Mouse (Mus musculus): ENCODE measurements at regions not wholly inside any gene's neighbourhood (a gene's known extent, or its start where the extent isn't known, plus 50 kb on each side); places are given as distances from the start of the nearest gene placed in this dataset.
"Not testable (repeated sequence)": the region's sequence is repeated elsewhere in the genome, so short reads cannot be mapped to it uniquely, and the experiment has no call there.

DNA sequence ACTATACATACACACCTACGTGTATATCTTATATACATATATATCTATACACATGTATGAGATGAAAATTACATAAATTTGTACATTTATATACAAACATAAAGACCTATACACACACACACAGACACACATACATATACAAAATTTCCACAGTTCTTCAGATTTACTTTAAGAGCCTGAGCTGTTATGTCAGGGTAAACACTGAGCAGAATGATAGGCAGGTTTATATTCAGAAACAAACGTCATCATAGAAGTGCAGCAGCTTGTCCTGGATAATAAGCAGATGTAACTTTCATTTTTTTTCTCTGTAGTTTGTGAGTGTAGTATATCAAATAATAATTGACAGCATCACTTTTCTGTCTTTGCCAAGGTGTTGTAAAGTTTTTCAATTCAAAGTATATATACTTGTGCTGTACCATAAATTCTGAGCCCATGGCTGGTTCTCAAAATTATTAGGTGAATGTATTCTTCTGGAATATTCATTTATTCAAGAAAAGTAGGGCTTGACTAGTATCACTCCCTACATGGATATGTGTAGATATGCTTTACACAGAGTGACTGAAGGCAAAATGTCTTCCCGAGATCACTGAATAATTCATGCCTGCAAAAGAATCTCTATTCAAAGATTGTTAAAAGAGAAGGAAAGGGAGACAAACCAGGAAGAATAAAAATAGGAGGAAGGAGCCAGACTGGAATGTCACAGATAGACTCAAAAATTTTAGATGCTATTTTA, 583.8 kb upstream of the Brinp3 start:
- Histone ChIP-seq H3K4me3 (replicated peaks) (no peak overlapping the region), H3K36me3 (replicated peaks; ENCODE audit: low read length) (no peaks in the 10 kb centered on the region), H3K4me1 (no peaks in the 10 kb centered on the region), H3K27me3 (replicated peaks) (no peaks in the 10 kb centered on the region), H3K9me3 (0 out of 2 replicates have a peak, but pooled peaks cover 4% of the 10 kb centered on the region)
- no peak for TF ChIP-seq FLI1 (IDR thresholded peaks at IDR 0.05; ENCODE audit: low read length)
- TF ChIP-seq GATA1 (IDR thresholded peaks at IDR 0.05; ENCODE audit: borderline replicate concordance, low read length), result no peak

DNA sequence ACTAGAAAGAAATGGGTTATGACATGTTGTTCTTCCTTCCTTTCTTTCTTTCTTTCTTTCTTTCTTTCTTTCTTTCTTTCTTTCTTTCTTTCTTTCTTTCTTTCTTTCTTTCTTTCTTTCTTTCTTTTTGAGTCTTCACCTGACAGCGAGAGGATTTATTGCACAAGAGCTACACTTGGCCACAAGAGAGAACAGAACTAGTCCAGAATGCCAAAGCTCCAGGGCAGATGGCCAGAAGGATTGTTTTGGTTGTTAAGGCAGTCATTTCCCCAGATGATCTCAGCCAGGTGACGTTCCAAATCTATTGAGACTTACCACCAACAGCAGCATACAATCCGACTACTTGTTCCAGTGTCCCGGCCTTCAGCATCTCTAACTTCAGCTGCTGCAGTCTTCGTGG, 558.8 kb upstream of the Brinp3 start:
- H3K36me3 ChIP-seq (replicated peaks; ENCODE audit: low read length), result no peaks in the 10 kb centered on the region
- H3K4me3 ChIP-seq (replicated peaks), result no peak overlapping the region
- H3K4me1 ChIP-seq, result no peaks in the 10 kb centered on the region
- H3K9me3 ChIP-seq, result peaks cover 14% of the 10 kb centered on the region
- TF ChIP-seq GATA1 (IDR thresholded peaks at IDR 0.05; ENCODE audit: borderline replicate concordance, low read length) (no peak), FLI1 (IDR thresholded peaks at IDR 0.05; ENCODE audit: low read length) (no peak)
- no peaks in the 10 kb centered on the region for H3K27me3 ChIP-seq (replicated peaks)

DNA sequence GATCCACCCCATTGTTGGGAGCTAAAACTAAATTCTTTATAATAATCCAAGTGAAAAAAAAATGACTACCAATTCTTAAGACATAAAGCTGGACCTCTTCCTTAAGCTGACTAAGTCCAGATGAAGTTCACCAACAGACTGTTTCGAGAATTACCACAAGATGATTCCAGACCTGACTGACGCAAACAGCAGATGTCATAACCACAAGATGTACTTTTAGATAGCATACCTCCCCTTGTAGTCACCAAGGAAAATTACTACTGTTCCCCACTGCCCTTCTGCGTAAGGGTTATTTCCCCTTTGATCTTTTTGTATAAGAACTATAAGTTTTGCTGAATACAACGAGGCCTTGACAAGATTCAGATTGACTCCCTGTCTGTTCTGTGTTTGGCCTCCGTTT, 536.8 kb upstream of the Brinp3 start:
- not testable (repeated sequence) for H3K9me3 ChIP-seq; H3K36me3 ChIP-seq (replicated peaks; ENCODE audit: low read length); H3K27me3 ChIP-seq (replicated peaks); H3K4me3 ChIP-seq (replicated peaks); H3K4me1 ChIP-seq

DNA sequence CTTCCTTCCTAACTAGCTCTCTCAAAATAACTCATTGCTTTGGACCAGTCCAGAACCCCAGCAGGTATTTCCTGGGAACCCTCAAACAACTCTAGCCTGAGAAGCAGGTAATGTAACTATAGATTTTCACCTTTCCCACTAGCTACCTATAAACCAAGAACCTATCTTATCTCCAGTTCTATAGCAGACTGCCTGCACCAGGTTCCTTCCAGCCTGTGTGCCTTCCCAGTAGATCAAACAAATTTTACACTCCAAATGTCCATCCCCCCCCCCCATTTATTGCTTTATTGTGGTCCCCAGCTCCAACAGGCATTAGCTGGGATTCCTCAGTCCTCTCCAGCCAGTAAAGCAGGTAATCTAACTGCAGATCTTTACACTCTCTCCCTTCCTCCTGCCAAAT, 532.3 kb upstream of the Brinp3 start:
- H3K4me3 ChIP-seq (replicated peaks), result no peak overlapping the region
- no peaks in the 10 kb centered on the region for H3K36me3 ChIP-seq (replicated peaks; ENCODE audit: low read length)
- TF ChIP-seq FLI1 (IDR thresholded peaks at IDR 0.05; ENCODE audit: low read length), result no peak
- no peak for TF ChIP-seq GATA1 (IDR thresholded peaks at IDR 0.05; ENCODE audit: borderline replicate concordance, low read length)
- H3K9me3 ChIP-seq, result no peaks in the 10 kb centered on the region; the same call in 1 of the 2 replicates
- no peaks in the 10 kb centered on the region for H3K4me1 ChIP-seq
- H3K27me3 ChIP-seq (replicated peaks), result no peaks in the 10 kb centered on the region

GRCm38 (mm10) chr1:145968026-145968425, 526.5 kb upstream of the Brinp3 start:
- Histone ChIP-seq H3K36me3 (replicated peaks; ENCODE audit: low read length) (no peaks in the 10 kb centered on the region), H3K9me3 (no peaks in the 10 kb centered on the region)
- TF ChIP-seq FLI1 (IDR thresholded peaks at IDR 0.05; ENCODE audit: low read length), result no peak
- TF ChIP-seq GATA1 (IDR thresholded peaks at IDR 0.05; ENCODE audit: borderline replicate concordance, low read length), result no peak

DNA sequence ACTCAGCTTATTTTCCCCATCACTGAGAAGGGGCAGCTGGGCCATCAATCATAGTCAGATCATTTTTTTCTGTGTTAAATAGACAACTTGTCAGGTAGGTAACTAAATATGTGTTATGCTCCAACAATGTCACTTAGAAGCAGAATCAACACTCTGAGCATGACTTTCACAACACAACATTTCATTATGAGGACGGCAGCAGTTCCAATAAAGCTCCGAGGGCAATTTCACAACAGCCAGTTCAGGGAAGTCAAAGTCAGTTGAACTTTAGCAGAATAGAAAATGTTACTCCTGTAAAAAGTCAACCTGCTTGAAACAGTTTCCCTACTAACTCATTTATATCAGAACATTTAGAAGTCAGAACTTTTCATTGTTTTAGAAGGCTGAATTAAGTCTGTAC, 522.1 kb upstream of the Brinp3 start:
- Histone ChIP-seq H3K36me3 (replicated peaks; ENCODE audit: low read length) (no peaks in the 10 kb centered on the region), H3K4me1 (no peaks in the 10 kb centered on the region), H3K9me3 (no peaks in the 10 kb centered on the region), H3K27me3 (replicated peaks) (no peaks in the 10 kb centered on the region), H3K4me3 (replicated peaks) (no peak overlapping the region)
- TF ChIP-seq FLI1 (IDR thresholded peaks at IDR 0.05; ENCODE audit: low read length) (no peak), GATA1 (IDR thresholded peaks at IDR 0.05; ENCODE audit: borderline replicate concordance, low read length) (no peak)

More at GRCm38 (mm10) chr1:145968026-145968425, 526.5 kb upstream of the Brinp3 start:
- Histone ChIP-seq H3K27me3 (replicated peaks) (no peaks in the 10 kb centered on the region), H3K4me1 (no peaks in the 10 kb centered on the region), H3K4me3 (replicated peaks) (no peak overlapping the region)

DNA sequence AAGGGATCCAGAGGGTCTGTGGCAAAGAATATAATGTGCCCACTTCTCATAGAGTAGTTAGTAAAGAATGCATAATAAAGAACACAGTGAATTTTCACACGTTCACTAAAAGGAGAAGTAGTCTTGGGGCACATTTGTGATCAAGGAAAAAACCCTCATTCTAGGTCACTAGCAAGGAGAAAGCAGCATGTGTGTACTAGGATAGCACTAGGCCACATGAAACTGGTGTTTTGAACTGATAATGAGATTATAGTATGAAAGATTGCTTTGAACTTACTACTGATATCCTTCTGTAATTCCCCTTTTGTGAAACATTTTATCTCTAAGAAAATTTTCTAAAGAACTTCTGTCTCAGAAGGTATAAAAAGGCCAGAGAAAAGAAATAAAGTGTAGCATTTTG, 492.6 kb upstream of the Brinp3 start:
- Histone ChIP-seq H3K36me3 (replicated peaks; ENCODE audit: low read length) (no peaks in the 10 kb centered on the region), H3K9me3 (no peaks in the 10 kb centered on the region), H3K27me3 (replicated peaks) (no peaks in the 10 kb centered on the region), H3K4me1 (no peaks in the 10 kb centered on the region), H3K4me3 (replicated peaks) (no peak overlapping the region)
- TF ChIP-seq GATA1 (IDR thresholded peaks at IDR 0.05; ENCODE audit: borderline replicate concordance, low read length) (no peak), FLI1 (IDR thresholded peaks at IDR 0.05; ENCODE audit: low read length) (no peak)

DNA sequence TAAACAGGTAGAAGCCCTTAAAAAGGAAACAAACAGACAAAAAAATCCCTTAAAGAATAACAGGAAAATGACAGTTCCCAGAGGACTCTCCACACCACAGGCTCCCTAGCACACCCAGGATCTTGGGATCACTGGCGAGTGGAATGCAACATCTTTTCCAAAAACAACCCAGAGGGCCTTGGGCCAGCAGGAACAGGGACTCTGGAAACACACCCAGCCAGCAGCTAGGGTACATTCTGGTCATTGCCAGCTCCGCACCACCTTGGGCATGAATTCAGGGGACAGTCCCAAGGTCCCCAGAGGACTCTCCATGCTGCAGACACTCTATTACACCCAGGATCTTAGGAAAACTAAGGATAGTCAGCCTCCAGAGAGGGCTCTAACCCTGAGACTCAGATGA, 479.5 kb upstream of the Brinp3 start:
- Histone ChIP-seq H3K36me3 (replicated peaks; ENCODE audit: low read length) (no peaks in the 10 kb centered on the region), H3K4me3 (replicated peaks) (no peak overlapping the region), H3K9me3 (peaks cover 7% of the 10 kb centered on the region; the same call in 1 of the 2 replicates), H3K27me3 (replicated peaks) (no peaks in the 10 kb centered on the region), H3K4me1 (no peaks in the 10 kb centered on the region)
- no peak for TF ChIP-seq GATA1 (IDR thresholded peaks at IDR 0.05; ENCODE audit: borderline replicate concordance, low read length)
- no peak for TF ChIP-seq FLI1 (IDR thresholded peaks at IDR 0.05; ENCODE audit: low read length)

- Histone ChIP-seq H3K4me3 (replicated peaks) (no peak overlapping the region), H3K9me3 (peaks cover 12% of the 10 kb centered on the region), H3K4me1 (no peaks in the 10 kb centered on the region), H3K27me3 (replicated peaks) (no peaks in the 10 kb centered on the region), H3K36me3 (replicated peaks; ENCODE audit: low read length) (no peaks in the 10 kb centered on the region)
- no peak for TF ChIP-seq GATA1 (IDR thresholded peaks at IDR 0.05; ENCODE audit: borderline replicate concordance, low read length)
- no peak for TF ChIP-seq FLI1 (IDR thresholded peaks at IDR 0.05; ENCODE audit: low read length)
These were observed 467.9 kb upstream of the Brinp3 start for GRCm38 (mm10) chr1:146026660-146027059.

DNA sequence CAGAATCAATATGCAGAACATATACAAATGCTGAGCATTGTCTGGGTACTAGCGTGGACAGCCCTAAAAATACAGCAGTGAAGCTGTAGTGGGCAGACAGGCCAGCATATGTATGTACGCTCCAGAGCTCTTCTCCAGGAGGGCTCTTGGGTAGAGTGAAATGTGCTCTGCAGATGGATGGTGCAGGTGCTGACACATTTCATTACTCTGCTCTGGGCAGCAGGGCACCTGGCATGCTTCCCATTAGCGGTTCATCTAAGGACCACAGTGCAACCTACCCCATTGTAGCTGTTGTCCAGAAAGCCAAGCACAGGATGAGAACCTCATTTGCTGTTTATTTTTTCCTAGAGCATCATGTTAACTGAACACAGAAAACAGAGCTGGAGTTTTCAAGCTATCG, 466.9 kb upstream of the Brinp3 start:
- TF ChIP-seq FLI1 (IDR thresholded peaks at IDR 0.05; ENCODE audit: low read length) (no peak), GATA1 (IDR thresholded peaks at IDR 0.05; ENCODE audit: borderline replicate concordance, low read length) (no peak)
- Histone ChIP-seq H3K9me3 (peaks cover 12% of the 10 kb centered on the region), H3K4me1 (no peaks in the 10 kb centered on the region), H3K27me3 (replicated peaks) (no peaks in the 10 kb centered on the region), H3K4me3 (replicated peaks) (peak overlapping the region; percentile 11), H3K36me3 (replicated peaks; ENCODE audit: low read length) (no peaks in the 10 kb centered on the region)

- H3K36me3 ChIP-seq (replicated peaks; ENCODE audit: low read length); H3K4me1 ChIP-seq; H3K4me3 ChIP-seq (replicated peaks); H3K9me3 ChIP-seq; H3K27me3 ChIP-seq (replicated peaks): not testable (repeated sequence)
These were observed 462.2 kb upstream of the Brinp3 start for GRCm38 (mm10) chr1:146032396-146032795.

DNA sequence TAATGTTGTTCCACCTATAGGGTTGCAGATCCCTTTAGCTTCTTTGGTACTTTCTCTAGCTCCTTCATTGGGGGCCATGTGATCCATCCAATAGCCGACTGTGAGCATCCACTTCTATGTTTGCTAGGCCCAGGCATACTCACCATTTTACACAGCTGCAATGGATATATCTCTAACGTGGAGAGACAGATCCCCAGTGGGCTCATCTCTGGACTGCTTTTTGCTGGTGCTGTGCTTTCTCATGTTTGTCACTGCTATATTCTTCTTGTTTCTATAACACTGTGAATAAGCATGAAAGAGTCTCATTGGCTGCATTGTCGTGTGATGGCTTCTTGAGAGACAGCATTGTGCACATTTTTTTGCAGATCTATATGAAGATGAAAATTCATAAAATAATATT, 461.6 kb upstream of the Brinp3 start:
- H3K9me3 ChIP-seq; H3K4me3 ChIP-seq (replicated peaks); H3K36me3 ChIP-seq (replicated peaks; ENCODE audit: low read length); H3K27me3 ChIP-seq (replicated peaks); H3K4me1 ChIP-seq: not testable (repeated sequence)

Data from megakaryocyte, embryonic 14.5 days (primary cell).